Mouse (Mus musculus): Measurements from ENCODE around the gene Mat1a.

GRCm38 (mm10) chr14:41096296-41096860, 8.5 kb upstream of the Mat1a start:
- TF ChIP-seq CTCF (IDR thresholded peaks at IDR 0.05; ENCODE audit: low read depth, low read length): no peak
- TF ChIP-seq GATA1 (IDR thresholded peaks at IDR 0.05; ENCODE audit: borderline replicate concordance, low read length): no peak
